Mouse (Mus musculus): ENCODE data around the gene Nudcd3.

GRCm38 (mm10) chr11:6216834-6217233 lies 16.6 kb upstream of the Nudcd3 start:
- TF ChIP-seq CTCF (IDR thresholded peaks at IDR 0.05; ENCODE audit: low read depth) (no peak), EP300 (IDR thresholded peaks at IDR 0.05; ENCODE audit: low read depth) (no peak)
